Mouse (Mus musculus) midbrain, embryonic 14.5 days (tissue): ENCODE data around the gene Mcl1. TPM values are rescaled to one million over a fixed set of nuclear protein-coding genes. Genes with fewer than 3 reads are reported as not detected.
A peak's percentile ranks its signal among the peaks of the same experiment; 100 is the strongest.

Source experiments
- ATAC-seq: fragments of 200-750 bp; cut with Nextera tagmentation; 2 replicates; pipeline ENCODE4 v1.8.0; 2017; ENCODE audit warnings: moderate number of reproducible peaks, moderate library complexity; ENCODE audit not compliant: low FRiP score, low TSS enrichment
- DNase-seq: peaks from one replicate; pipeline ENCODE4 v3.0.0-alpha.2; 2015
- H3K27ac ChIP-seq: fragments of 300-500 bp; sonication (generic); replicated peaks from 2 replicates; pipeline ENCODE4 v1.5.1; 2014; ENCODE audit warnings: mild to moderate bottlenecking, low read depth, low read length, moderate library complexity
- H3K27me3 ChIP-seq: fragments of 300-500 bp; sonication (generic); 2 replicates; pipeline ENCODE4 v1.6.1; 2014; ENCODE audit warnings: low read length, control low read depth, mixed read lengths; ENCODE audit not compliant: control insufficient read depth, insufficient read depth
- H3K36me3 ChIP-seq: fragments of 300-500 bp; sonication (generic); 2 replicates; pipeline ENCODE4 v1.6.1; 2014; ENCODE audit warnings: low read length, control low read depth; ENCODE audit not compliant: control insufficient read depth, insufficient read depth
- H3K4me1 ChIP-seq: fragments of 300-500 bp; sonication (generic); 2 replicates; pipeline ENCODE4 v1.6.1; 2014; ENCODE audit warnings: mild to moderate bottlenecking, antibody characterized with exemption, low read length, control low read depth; ENCODE audit not compliant: control insufficient read depth, insufficient read depth
- H3K4me2 ChIP-seq: fragments of 300-500 bp; sonication (generic); 2 replicates; pipeline ENCODE4 v1.6.1; 2014; ENCODE audit warnings: mild to moderate bottlenecking, low read length, moderate library complexity
- H3K4me3 ChIP-seq: fragments of 300-500 bp; sonication (generic); replicated peaks from 2 replicates; pipeline ENCODE4 v1.5.1; 2014; ENCODE audit warnings: low read depth, low read length
- H3K9ac ChIP-seq: fragments of 300-500 bp; sonication (generic); replicated peaks from 2 replicates; pipeline ENCODE4 v1.6.1; 2014; ENCODE audit warnings: mild to moderate bottlenecking, low read length, moderate library complexity
- H3K9me3 ChIP-seq: fragments of 300-500 bp; sonication (generic); 2 replicates; pipeline ENCODE4 v1.6.1; 2016; ENCODE audit warnings: low read length, control low read depth, mixed read lengths; ENCODE audit not compliant: control insufficient read depth
- WGBS: fragments of 180-500 bp; shearing (Covaris S2); extraction: QIAGEN DNeasy Blood & Tissue Kit; methylation state at CpG from one replicate; pipeline ENCODE4 v1.1.7; 2014; 5-methylcytosine and 5-hydroxymethylcytosine counted together
- polyA plus RNA-seq: library from polyadenylated mRNA; unstranded; fragments of >200 nt; fragmentation: Nextera tagmentation; extraction: Ambion mirVana; gene quantifications from 2 replicates; pipeline ENCODE4 v1.2.1, GENCODE M21; 2014

Gene Mcl1
- polyA plus RNA-seq, 1 experiment from 2014 or later = 65.7 TPM

- Histone ChIP-seq H3K27ac (no peak overlapping the region), H3K4me2 (no peak overlapping the region), H3K9ac (no peak overlapping the region), H3K36me3 (0 out of 2 replicates have a peak, but pooled peaks cover 10% of the 10 kb centered on the region), H3K27me3 (no peaks in the 10 kb centered on the region), H3K4me1 (no peaks in the 10 kb centered on the region), H3K4me3 (no peak overlapping the region), H3K9me3 (no peaks in the 10 kb centered on the region)
- no peak for ATAC-seq
- 51% methylated on average over 2 of the region's 2 CpGs for WGBS
- no peak for DNase-seq
Measured at GRCm38 (mm10) chr3:95674236-95674635, 15.6 kb downstream of the Mcl1 start.

DNA sequence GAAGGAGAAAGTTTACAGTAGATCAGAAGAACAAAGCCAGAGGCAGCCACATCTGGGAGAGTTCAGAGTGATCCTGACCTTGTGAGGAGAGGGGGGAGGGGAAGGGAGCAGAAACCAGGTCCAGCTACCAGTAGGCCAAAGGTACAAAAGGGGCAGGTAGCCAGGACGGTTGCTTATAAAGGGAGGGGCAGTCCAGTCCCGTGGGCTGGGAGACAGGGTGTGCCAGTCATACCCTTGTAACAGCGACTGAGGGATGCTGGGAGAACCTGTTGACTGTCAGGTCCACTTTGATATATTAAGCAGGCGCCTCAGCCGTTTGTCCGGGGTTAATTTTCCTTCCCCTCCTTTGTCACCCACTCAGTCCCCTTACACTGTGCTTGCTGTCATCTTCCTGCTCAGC lies 16.2 kb downstream of the Mcl1 start:
- Histone ChIP-seq H3K9ac (no peak overlapping the region), H3K4me3 (no peak overlapping the region), H3K4me1 (no peaks in the 10 kb centered on the region), H3K4me2 (no peak overlapping the region), H3K27me3 (no peaks in the 10 kb centered on the region), H3K27ac (no peak overlapping the region), H3K9me3 (no peaks in the 10 kb centered on the region), H3K36me3 (0 out of 2 replicates have a peak, but pooled peaks cover 10% of the 10 kb centered on the region)
- ATAC-seq (no peak), DNase-seq (no peak)
- 43% methylated on average over 6 of the region's 6 CpGs for WGBS

DNA sequence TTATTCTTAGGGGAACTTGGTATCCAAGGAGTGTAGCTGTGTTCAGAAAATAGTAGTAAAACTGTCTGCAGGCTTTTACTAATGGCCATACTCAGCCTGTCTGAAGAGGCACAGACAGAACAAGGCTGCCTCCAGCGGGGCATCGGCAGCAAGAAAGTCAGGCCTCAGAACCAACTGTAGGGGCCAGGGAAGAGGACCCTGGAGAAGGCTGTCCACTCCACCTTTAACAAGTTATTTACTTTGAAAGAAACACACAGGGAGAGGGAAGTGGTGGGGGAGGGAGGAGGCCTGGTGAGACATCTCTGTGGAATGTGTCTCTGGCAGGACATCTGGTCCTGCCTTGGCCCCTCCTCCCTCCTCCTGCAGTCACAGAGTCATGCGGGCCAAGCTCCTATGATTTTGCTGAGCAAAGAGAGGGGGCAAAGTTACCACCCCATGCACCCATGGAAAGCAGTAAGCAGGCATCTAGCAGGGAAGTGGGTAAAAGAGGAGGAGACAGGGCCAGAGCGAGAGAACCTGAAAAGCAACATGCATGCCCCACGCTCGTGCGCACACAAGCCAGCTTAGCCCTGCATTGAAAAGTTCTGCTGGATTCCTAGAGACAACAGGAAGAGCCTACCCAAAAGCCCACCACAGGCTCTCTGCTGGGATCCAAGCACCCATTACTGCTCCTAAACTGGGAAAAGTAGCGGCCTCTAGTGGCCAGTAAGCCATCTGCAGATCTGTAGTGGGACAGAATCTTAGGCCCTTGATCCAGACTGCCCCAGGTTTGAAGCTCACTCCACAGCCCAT lies 16.9 kb downstream of the Mcl1 start:
- ATAC-seq = no peak; the same call in 1 of the 2 replicates
- Histone ChIP-seq H3K4me2 (no peak overlapping the region), H3K9ac (no peak overlapping the region), H3K36me3 (0 out of 2 replicates have a peak, but pooled peaks cover 10% of the 10 kb centered on the region), H3K27ac (0 out of 2 replicates have a peak overlapping the region, but pooled peaks have one; percentile 13), H3K27me3 (no peaks in the 10 kb centered on the region), H3K9me3 (no peaks in the 10 kb centered on the region), H3K4me1 (no peaks in the 10 kb centered on the region), H3K4me3 (no peak overlapping the region)
- 28% methylated on average over 8 of the region's 8 CpGs for WGBS
- peak; percentile 81 for DNase-seq

GRCm38 (mm10) chr3:95676745-95677419 lies 18.3 kb downstream of the Mcl1 start:
- Histone ChIP-seq H3K27ac (no peak overlapping the region), H3K36me3 (0 out of 2 replicates have a peak, but pooled peaks cover 10% of the 10 kb centered on the region), H3K4me1 (no peaks in the 10 kb centered on the region), H3K4me3 (no peak overlapping the region), H3K4me2 (no peak overlapping the region), H3K9ac (no peak overlapping the region), H3K27me3 (no peaks in the 10 kb centered on the region), H3K9me3 (no peaks in the 10 kb centered on the region)
- peak; percentile 50 for DNase-seq
- 57% methylated on average over 15 of the region's 15 CpGs for WGBS
- no peak for ATAC-seq

GRCm38 (mm10) chr3:95677420-95678090 lies 19.0 kb downstream of the Mcl1 start:
- H3K9ac ChIP-seq = no peak overlapping the region
- no peak for ATAC-seq
- H3K4me2 ChIP-seq = no peak overlapping the region
- no peak for DNase-seq
- no peaks in the 10 kb centered on the region for H3K4me1 ChIP-seq
- H3K27ac ChIP-seq = no peak overlapping the region
- 0 out of 2 replicates have a peak, but pooled peaks cover 10% of the 10 kb centered on the region for H3K36me3 ChIP-seq
- H3K9me3 ChIP-seq = no peaks in the 10 kb centered on the region
- H3K4me3 ChIP-seq = no peak overlapping the region
- WGBS = 91% methylated on average over 19 of the region's 19 CpGs
- no peaks in the 10 kb centered on the region for H3K27me3 ChIP-seq

GRCm38 (mm10) chr3:95679551-95679950 lies 21.0 kb downstream of the Mcl1 start:
- no peak overlapping the region for H3K4me2 ChIP-seq
- H3K4me3 ChIP-seq = no peak overlapping the region
- H3K27ac ChIP-seq = no peak overlapping the region
- no peaks in the 10 kb centered on the region for H3K4me1 ChIP-seq
- no peak for ATAC-seq
- H3K36me3 ChIP-seq = no peaks in the 10 kb centered on the region
- WGBS = 95% methylated on average over 8 of the region's 8 CpGs
- H3K27me3 ChIP-seq = no peaks in the 10 kb centered on the region
- H3K9me3 ChIP-seq = no peaks in the 10 kb centered on the region
- no peak for DNase-seq
- H3K9ac ChIP-seq = no peak overlapping the region

GRCm38 (mm10) chr3:95680673-95681072 lies 22.1 kb downstream of the Mcl1 start:
- Histone ChIP-seq H3K27me3 (no peaks in the 10 kb centered on the region), H3K27ac (no peak overlapping the region), H3K4me3 (no peak overlapping the region), H3K9ac (no peak overlapping the region), H3K4me2 (no peak overlapping the region), H3K9me3 (no peaks in the 10 kb centered on the region), H3K36me3 (no peaks in the 10 kb centered on the region), H3K4me1 (no peaks in the 10 kb centered on the region)
- WGBS = 82% methylated on average over 6 of the region's 6 CpGs
- DNase-seq (no peak), ATAC-seq (no peak)

GRCm38 (mm10) chr3:95681365-95681764 lies 22.8 kb downstream of the Mcl1 start:
- ATAC-seq = no peak
- Histone ChIP-seq H3K27ac (no peak overlapping the region), H3K9me3 (no peaks in the 10 kb centered on the region), H3K4me2 (no peak overlapping the region), H3K4me3 (no peak overlapping the region), H3K4me1 (no peaks in the 10 kb centered on the region), H3K27me3 (no peaks in the 10 kb centered on the region), H3K9ac (no peak overlapping the region), H3K36me3 (no peaks in the 10 kb centered on the region)
- 59% methylated on average over 11 of the region's 11 CpGs for WGBS
- no peak for DNase-seq
